Mouse (Mus musculus): ENCODE measurements around the gene Rsf1.

- no peak for TF ChIP-seq CTCF (conservative IDR thresholded peaks at IDR 0.05; ENCODE audit: insufficient read depth, insufficient read length, low read depth, low read length)
- TF ChIP-seq POLR2A (IDR thresholded peaks at IDR 0.05; ENCODE audit: low read depth, low read length), result no peak
Observed at GRCm38 (mm10) chr7:97730427-97730826, 150.7 kb downstream of the Rsf1 start.
